8 mouse cellular contexts compared by ENCODE assay signal in genomic region chr13:23760240-23760971, GRCm38 (mm10). TPM values are rescaled to one million over a fixed set of nuclear protein-coding genes. Genes with fewer than 3 reads are reported as not detected.
DNase-seq lines count a peak whose midpoint lies in the region; ATAC-seq and TF ChIP-seq lines count a peak whose summit lies in the region.

No protein-coding gene starts in this region.

- H3K4me2 ChIP-seq in limb, embryonic 14.5 days (replicated peaks; ENCODE audit: low read depth, low read length, severe bottlenecking) = peak overlapping the region; percentile 85

- DNase-seq in layer of hippocampus, adult 2 months (ENCODE audit: low spot score in 2 of 2) = no peak
- no peak for DNase-seq in layer of hippocampus, adult 9-10 months (ENCODE audit: low spot score)
- peak; percentile 59 for DNase-seq in MN1 (ENCODE audit: low spot score)
- peak; percentile 49 for DNase-seq in limb, embryonic 14.5 days (ENCODE audit: low spot score)
- DNase-seq in splenic B cell, adult 2 months (ENCODE audit: low read depth, low spot score) = peak; percentile 59
- no peak for DNase-seq in spleen, postnatal 36 days (ENCODE audit: low spot score in 2 of 2)
- DNase-seq in urinary bladder, adult 18-20 months (ENCODE audit: low spot score in 2 of 2) = no peak

- peak overlapping the region; percentile 69 for H3K4me3 ChIP-seq in layer of hippocampus, adult 2 months
- peak overlapping the region; percentile 49 for H3K4me3 ChIP-seq in embryonic fibroblast, embryonic 13.5 days (ENCODE audit: insufficient read depth, low read length)
- H3K4me3 ChIP-seq in limb, embryonic 14.5 days (replicated peaks; ENCODE audit: low read length) = peak overlapping the region; percentile 52

- H3K36me3 ChIP-seq in limb, embryonic 14.5 days (ENCODE audit: control insufficient read depth, insufficient read depth, low read length) = no peaks in the 10 kb centered on the region
- H3K36me3 ChIP-seq in splenic B cell, adult 2 months (ENCODE audit: control insufficient read depth, insufficient read depth, low read length, poor library complexity, severe bottlenecking) = no peaks in the 10 kb centered on the region

- no peaks in the 10 kb centered on the region for H3K4me1 ChIP-seq in embryonic fibroblast, embryonic 13.5 days (ENCODE audit: control insufficient read depth, insufficient read depth, low read length)
- H3K4me1 ChIP-seq in limb, embryonic 14.5 days (ENCODE audit: control insufficient read depth, insufficient read depth, low read length) = peaks cover 24% of the 10 kb centered on the region

- peak overlapping the region; percentile 51 for H3K9ac ChIP-seq in limb, embryonic 14.5 days (ENCODE audit: low read depth, low read length, severe bottlenecking)

- no peaks in the 10 kb centered on the region for H3K9me3 ChIP-seq in limb, embryonic 14.5 days (ENCODE audit: control insufficient read depth, low read length)

- H3K27ac ChIP-seq in layer of hippocampus, adult 2 months = peak overlapping the region; percentile 75
- H3K27ac ChIP-seq in embryonic fibroblast, embryonic 13.5 days (ENCODE audit: insufficient read depth, low read length) = peak overlapping the region; percentile 87
- H3K27ac ChIP-seq in limb, embryonic 14.5 days (replicated peaks; ENCODE audit: low read depth, low read length) = peak overlapping the region; percentile 94

- no peaks in the 10 kb centered on the region for H3K27me3 ChIP-seq in limb, embryonic 14.5 days (ENCODE audit: control insufficient read depth, insufficient read depth, low read length)
- no peaks in the 10 kb centered on the region for H3K27me3 ChIP-seq in splenic B cell, adult 2 months (ENCODE audit: control insufficient read depth, insufficient read depth, low read length, poor library complexity, severe bottlenecking)

- ATAC-seq in limb, embryonic 14.5 days (ENCODE audit: low FRiP score, low read depth) = 0 out of 2 replicates have a peak, but pooled peaks have one; percentile 0

- peak; percentile 26; the same call in 1 of the 2 replicates for TF ChIP-seq CTCF in layer of hippocampus, adult 2 months (conservative IDR thresholded peaks at IDR 0.05)
- no peak for TF ChIP-seq CTCF in embryonic fibroblast, embryonic 13.5 days (IDR thresholded peaks at IDR 0.05; ENCODE audit: borderline replicate concordance, insufficient read depth, low read length)

- 1% methylated on average over 21 of the region's 27 CpGs for WGBS in limb, embryonic 14.5 days

- TF ChIP-seq POLR2A in embryonic fibroblast, embryonic 13.5 days (IDR thresholded peaks at IDR 0.05; ENCODE audit: low read depth, low read length) = peak; percentile 30; the same call in 1 of the 2 replicates
- no peak for TF ChIP-seq POLR2A in limb, embryonic 14.5 days (IDR thresholded peaks at IDR 0.05; ENCODE audit: borderline replicate concordance, extremely low read depth, insufficient read depth, insufficient read length)

RNA-seq across cellular contexts. Expression of gene Hist1h4a, which starts 0.6 kb away (rescaled TPM):
- total RNA-seq in layer of hippocampus, adult 2 months (2021) = 10 to 100 TPM; 46.0 to 55.3 TPM
- polyA plus RNA-seq in embryonic fibroblast, embryonic 13.5 days (2011; ENCODE audit: insufficient read length, low read depth, missing spikeins) = 1.3 and 5.4 TPM in 2 replicates
- polyA plus RNA-seq in limb, embryonic 14.5 days (2012; rRNA removed) = 10.1 and 16.1 TPM in 2 replicates
- 0.84 and 0.90 TPM in 2 replicates for polyA plus RNA-seq in limb, embryonic 14.5 days (2014; fragmentation: Nextera tagmentation; extraction: Ambion mirVana)

RNA-seq across cellular contexts. Expression of gene Hist1h3a, which starts 1.8 kb away (rescaled TPM):
- total RNA-seq in layer of hippocampus, adult 2 months (2021) = 10 to 100 TPM; 35.0 to 41.6 TPM
- polyA plus RNA-seq in embryonic fibroblast, embryonic 13.5 days (2011; ENCODE audit: insufficient read length, low read depth, missing spikeins) = 2.0 and 5.5 TPM in 2 replicates
- 39.9 and 88.3 TPM in 2 replicates for polyA plus RNA-seq in limb, embryonic 14.5 days (2012; rRNA removed)
- polyA plus RNA-seq in limb, embryonic 14.5 days (2014; fragmentation: Nextera tagmentation; extraction: Ambion mirVana) = 7.8 and 8.6 TPM in 2 replicates

RNA-seq across cellular contexts. Expression of gene Hist1h1a, which starts 3.1 kb away (rescaled TPM):
- 10 to 100 TPM; 18.5 to 18.9 TPM for total RNA-seq in layer of hippocampus, adult 2 months (2021)
- 2.3 and 7.9 TPM in 2 replicates for polyA plus RNA-seq in embryonic fibroblast, embryonic 13.5 days (2011; ENCODE audit: insufficient read length, low read depth, missing spikeins)
- 4.7 and 5.4 TPM in 2 replicates for polyA plus RNA-seq in limb, embryonic 14.5 days (2012; rRNA removed)
- 3.6 and 4.8 TPM in 2 replicates for polyA plus RNA-seq in limb, embryonic 14.5 days (2014; fragmentation: Nextera tagmentation; extraction: Ambion mirVana)

RNA-seq across cellular contexts. Expression of gene Hist1h4b, which starts 3.6 kb away (rescaled TPM):
- total RNA-seq in layer of hippocampus, adult 2 months (2021) = 10 to 100 TPM; 70.9 to 73.8 TPM
- polyA plus RNA-seq in embryonic fibroblast, embryonic 13.5 days (2011; ENCODE audit: insufficient read length, low read depth, missing spikeins) = 7.8 and 12.5 TPM in 2 replicates
- 20.0 and 26.6 TPM in 2 replicates for polyA plus RNA-seq in limb, embryonic 14.5 days (2012; rRNA removed)
- polyA plus RNA-seq in limb, embryonic 14.5 days (2014; fragmentation: Nextera tagmentation; extraction: Ambion mirVana) = 4.4 and 6.6 TPM in 2 replicates

RNA-seq across cellular contexts. Expression of gene Hist1h3b, which starts 8.3 kb away (rescaled TPM):
- 10 to 100 TPM; 13.6 to 15.0 TPM for total RNA-seq in layer of hippocampus, adult 2 months (2021)
- 5.6 and 6.3 TPM in 2 replicates for polyA plus RNA-seq in embryonic fibroblast, embryonic 13.5 days (2011; ENCODE audit: insufficient read length, low read depth, missing spikeins)
- 52.4 and 65.5 TPM in 2 replicates for polyA plus RNA-seq in limb, embryonic 14.5 days (2012; rRNA removed)
- 6.5 and 12.4 TPM in 2 replicates for polyA plus RNA-seq in limb, embryonic 14.5 days (2014; fragmentation: Nextera tagmentation; extraction: Ambion mirVana)

Comparison
In these comparisons a context has a peak if more than half of its experiments do, and no peak if none do; other contexts are left out.
1. DNase-seq: peak in MN1 (single experiment), limb, embryonic 14.5 days (single experiment) and splenic B cell, adult 2 months (single experiment); none in layer of hippocampus, adult 2 months (0 of 2), layer of hippocampus, adult 9-10 months (single experiment), spleen, postnatal 36 days (0 of 2) and urinary bladder, adult 18-20 months (0 of 2).
2. Peak in every context shown above with its lines, with median percentiles within 50 percentile points of each other: H3K27ac ChIP-seq and H3K4me3 ChIP-seq.